Mouse (Mus musculus): ENCODE measurements around the gene Pla2g4d.

- TF ChIP-seq POLR2A (IDR thresholded peaks at IDR 0.05; ENCODE audit: insufficient read depth, low read depth, low read length) (no peak), CTCF (IDR thresholded peaks at IDR 0.05; ENCODE audit: insufficient read depth, low read depth, low read length) (no peak)
Measured at GRCm38 (mm10) chr2:120304113-120304512, 15.1 kb upstream of the Pla2g4d start.
